Mouse (Mus musculus): ENCODE measurements around the gene Pdlim4.

DNA sequence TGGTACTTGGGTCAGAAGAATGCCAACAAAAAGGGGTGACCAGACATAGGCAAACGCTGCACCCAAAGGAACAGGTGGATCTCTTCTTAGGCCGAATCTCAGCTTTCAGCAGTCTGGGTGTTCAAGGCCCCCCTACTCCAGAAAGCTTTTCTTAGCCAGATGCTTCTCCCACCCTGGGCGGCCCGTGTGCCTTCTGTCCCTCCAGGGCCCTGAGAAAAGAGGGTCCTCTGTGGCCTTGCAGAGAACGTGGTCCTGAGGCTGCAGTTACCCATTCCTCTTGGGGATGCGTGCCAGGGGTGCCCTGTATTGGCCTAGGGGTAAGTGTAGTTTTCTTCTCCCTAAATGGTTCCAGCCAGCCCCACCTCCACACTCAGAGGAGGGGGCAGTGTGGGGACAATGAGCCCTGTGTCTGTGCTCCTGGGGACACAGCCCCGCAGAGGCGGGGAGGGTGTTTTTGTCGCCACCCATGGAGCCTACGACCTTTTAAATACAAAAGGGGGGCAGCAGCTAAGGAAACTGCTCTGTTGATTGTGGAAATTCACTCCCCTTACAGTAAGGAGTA, 10.7 kb downstream of the Pdlim4 start:
- TF ChIP-seq CTCF (IDR thresholded peaks at IDR 0.05; ENCODE audit: extremely low read depth, insufficient read depth, low read length), result no peak
- no peak for TF ChIP-seq POLR2A (IDR thresholded peaks at IDR 0.05; ENCODE audit: extremely low read depth, insufficient read depth, low read length)

Data from cortical plate, adult 2 months (tissue).